Mouse (Mus musculus) urinary bladder, adult 18-20 months (tissue): ENCODE results near the gene Dhfr.
"Not testable (repeated sequence)": the region's sequence is repeated elsewhere in the genome, so short reads cannot be mapped to it uniquely, and the experiment has no call there.

Experiments used
- DNase-seq, 2 experiments: peaks; one replicate each; pipeline ENCODE4 v3.0.0; 2022; ENCODE audit warnings: low spot score in 2 of 2, mixed read lengths in 2 of 2

The Dhfr gene

GRCm38 (mm10) chr13:92354456-92355271, at the start of gene Dhfr, which contains the start of gene Msh3:
TSS of gene Dhfr (plus strand) at chr13:92354726.
TSS of gene Msh3 (minus strand) at chr13:92355003.
- peak; percentile 91 to 96 for DNase-seq

DNA sequence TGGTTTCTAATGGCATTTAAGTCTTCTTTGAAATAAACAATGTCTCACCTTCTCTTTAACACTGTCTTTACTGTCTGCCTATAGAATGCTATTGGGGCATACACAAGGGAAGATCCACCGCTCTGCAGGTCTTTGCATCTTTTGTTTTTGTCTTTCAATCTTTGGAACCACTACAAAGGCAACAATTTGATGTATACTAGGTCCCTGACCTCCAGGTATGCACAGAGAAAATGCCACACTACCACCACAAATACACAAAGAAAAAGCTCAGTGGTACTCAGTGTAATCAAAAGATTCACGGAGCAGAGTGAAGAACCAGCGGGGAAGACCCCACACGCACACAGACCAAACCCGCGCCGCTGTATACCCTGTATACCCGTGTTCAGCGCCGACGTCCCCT, 48.8 kb upstream of the Dhfr start, which contains the start of gene Gm20379:
TSS of gene Gm20379 (plus strand) at position 301 of the 400 bp plus-strand sequence.
- DNase-seq = no peak

DNA sequence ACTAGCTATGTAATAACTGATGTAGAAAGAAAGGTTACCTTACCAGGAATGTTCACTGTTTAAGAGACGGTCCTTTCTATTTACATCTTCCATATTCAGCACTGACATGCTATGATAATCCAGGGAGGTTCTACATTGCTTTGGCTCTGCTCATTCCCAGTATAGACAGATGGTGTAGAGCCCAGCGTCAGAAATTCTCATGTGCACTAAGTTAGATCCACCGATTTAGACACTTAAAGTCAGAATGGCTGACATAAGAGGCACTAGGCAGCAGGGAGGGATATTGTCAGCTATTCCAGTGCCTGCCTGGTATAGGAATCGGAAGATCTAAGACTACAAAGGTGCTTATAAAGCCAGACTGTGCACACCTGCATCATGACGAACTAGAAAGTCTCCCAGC, 39.9 kb upstream of the Dhfr start:
- no peak for DNase-seq

DNA sequence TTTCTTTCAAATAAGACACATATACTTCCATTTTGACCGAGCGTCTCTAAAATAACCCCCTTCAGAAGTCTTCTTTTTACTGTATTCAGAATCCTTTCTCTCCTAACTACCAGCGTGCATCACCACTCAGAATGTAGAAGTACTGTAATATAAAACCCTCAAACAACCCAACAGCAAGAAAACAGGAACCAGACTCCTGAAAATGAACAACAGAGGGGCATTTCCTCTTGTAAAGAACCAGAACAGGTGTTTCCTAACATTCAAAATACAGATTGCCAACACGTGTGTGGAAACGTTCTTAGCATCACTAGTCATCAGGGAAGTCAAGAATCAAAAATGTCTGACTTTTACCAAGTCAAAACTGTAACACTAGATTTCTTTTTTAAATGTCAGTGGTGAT, 33.8 kb upstream of the Dhfr start:
- no peak for DNase-seq

DNA sequence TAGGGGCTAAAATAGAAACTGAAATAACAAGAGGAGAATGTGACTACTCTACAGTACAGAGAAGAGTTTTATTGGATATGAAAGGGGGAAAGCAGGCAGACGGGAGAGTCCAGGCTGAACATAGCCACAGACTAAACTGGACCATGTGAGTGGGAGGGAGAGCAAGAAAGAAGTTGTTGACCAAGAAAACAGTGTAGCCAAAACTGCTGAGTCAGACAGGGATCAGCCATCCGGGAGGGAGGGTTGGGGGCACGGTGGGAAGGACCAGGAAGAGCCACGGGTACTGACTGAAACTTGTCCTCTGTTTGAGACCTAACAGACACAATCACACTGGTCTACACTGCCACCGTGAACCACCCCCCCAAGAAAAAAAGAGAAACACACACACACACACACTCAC, 28.5 kb upstream of the Dhfr start:
- DNase-seq = no peak

DNA sequence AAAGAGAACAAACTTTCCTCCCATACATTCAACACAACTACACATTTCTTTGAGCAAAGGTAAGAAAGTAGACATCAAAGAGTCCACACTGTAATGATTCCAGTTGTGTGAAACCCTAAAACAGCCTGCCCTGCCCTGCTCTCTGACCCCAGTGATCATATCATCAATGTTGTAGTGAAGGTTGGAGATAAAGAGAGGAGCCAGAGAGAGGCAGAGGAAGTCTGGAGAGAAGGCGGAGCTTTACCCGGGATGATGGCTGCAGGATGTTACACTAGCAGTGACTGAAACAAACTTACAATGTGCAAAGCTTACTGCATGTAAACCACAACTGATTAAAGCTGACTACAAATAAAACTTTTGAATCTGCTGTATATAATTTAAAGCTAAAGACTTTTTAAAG, 26.5 kb upstream of the Dhfr start:
- no peak for DNase-seq

- DNase-seq = no peak
These were observed 23.9 kb upstream of the Dhfr start for GRCm38 (mm10) chr13:92330621-92331020.

GRCm38 (mm10) chr13:92332103-92332879, 22.2 kb upstream of the Dhfr start:
- no peak for DNase-seq

- DNase-seq = no peak
These were observed 17.7 kb upstream of the Dhfr start for GRCm38 (mm10) chr13:92336857-92337256.

DNA sequence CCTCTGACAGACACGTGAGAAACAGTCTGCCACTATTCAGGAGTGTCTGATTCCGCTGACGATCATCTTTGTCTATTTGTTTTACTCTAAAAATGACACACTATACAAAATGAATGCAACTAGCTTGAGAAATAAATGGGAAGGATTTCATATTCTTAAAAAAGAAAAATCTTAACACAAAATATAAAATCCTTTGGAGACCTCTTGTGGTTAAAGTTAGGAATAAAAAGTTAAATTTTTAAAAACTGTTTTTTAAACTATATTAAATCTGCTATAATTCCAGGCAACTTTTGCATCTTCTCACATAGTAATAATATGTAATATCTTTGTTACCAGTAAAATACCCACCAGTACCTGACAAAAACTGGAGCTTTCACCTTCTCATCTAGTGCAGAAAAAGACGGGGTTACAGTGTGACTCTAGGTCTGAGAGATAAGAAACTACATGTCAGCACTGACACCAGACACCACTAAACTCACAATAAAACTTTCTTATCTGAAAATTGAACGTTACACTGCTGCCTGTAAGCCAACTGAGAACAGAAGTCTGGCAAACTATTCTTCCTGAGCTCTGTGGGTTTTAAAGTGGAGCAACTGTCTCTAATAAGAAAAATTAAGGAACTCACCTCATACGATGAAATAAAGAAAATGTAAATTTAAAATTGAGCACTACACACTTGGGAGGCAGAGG, 16.6 kb upstream of the Dhfr start:
- no peak for DNase-seq

DNA sequence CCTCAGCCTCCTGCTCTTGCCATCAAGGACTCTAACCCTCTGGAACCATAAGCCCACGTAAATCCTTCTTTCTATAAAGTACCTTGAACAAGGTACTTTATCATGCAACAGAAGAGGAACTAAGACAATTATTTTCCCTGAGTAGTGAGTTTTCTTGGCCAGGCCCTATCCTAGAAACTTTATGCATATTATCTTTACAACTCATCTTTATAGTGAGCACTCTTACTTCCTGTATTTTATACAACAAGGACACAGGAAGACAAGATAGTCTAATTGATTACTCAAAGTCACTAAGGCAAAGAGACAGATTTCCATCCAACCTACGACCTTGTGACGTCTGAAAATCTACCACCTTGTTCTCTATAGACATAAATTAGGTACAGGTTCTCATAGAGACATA, 14.7 kb upstream of the Dhfr start:
- no peak for DNase-seq

GRCm38 (mm10) chr13:92344033-92344432, 10.5 kb upstream of the Dhfr start:
- no peak for DNase-seq

DNA sequence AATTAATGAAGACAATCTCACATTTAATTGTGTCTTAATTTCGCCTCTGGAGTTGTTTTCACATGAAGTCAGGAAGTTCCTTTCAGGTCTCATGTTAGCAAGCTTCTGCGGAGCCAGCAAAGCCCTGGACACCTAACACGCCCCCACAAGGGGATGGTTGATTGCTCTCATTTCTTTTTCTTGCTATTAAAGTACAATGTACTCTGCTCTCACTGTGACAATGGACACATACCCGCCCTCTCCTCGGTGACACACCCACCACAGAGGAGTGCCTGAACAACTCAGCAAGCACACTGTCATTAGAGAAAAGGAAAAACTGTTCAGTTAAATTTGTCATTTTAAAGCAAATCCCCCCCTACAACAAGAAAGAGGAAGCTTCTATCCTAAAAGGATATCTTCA, 8.2 kb upstream of the Dhfr start:
- DNase-seq = no peak

DNA sequence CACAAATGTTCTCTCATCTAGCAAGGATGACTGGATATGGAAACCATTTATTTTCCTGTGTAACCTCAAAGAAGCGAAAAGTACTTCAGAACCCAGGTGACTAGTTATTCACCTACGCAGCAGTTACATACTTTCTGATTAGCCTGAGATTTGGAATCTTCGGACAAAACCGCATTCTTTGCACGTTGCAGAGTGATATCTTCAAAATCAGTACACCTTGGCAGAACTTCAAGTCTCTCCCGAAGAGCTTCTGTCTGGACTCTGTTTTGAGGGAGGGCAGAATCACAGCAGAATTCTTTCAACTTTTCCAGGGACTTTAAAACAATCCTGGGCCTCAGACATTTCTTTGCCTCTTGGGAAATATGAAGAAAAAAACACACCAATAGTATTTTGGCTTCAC, 3.4 kb upstream of the Dhfr start:
- no peak for DNase-seq

DNA sequence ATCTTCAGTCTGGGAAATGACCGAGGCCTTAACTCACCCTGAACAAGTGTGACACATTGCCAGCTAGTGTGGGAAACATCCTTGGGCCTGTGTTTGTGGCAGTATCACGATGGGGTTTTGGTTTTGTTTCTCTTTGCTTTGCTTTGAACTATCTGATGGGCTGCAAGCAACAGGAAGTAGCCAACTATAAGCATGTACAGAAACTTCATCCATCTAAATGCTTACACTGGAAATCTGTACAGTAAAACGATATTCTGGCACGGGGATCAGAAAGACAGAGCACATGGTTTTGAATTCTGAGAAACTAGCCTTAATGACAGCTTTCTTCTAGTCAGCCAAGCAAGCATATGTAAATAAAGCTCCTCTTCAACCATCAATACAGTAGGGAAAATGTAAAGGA, 570 bp upstream of the Dhfr start:
- DNase-seq = no peak

- no peak for DNase-seq
These were observed 732 bp downstream of the Dhfr start for GRCm38 (mm10) chr13:92355272-92355643.

DNA sequence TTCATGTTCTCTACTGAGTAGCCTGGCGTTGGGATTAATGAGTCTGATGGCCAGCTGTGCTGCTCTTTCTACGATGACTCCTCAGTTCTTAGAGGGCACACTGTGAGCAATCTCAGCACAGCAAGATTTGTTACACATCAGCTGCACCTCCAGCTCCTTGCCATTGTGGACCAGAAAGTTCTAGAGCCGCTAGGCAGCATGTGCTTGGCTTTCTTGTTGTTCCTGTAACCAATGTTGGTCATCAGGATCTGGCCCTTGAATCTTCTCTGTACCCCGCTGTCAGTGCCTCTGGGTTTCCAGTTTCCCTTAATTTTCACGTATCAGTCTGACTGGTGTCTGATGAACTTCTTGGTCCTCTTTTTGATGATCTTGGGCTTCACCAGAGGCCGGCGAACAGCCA, 1.9 kb downstream of the Dhfr start:
- DNase-seq = no peak

GRCm38 (mm10) chr13:92357644-92358043, 3.1 kb downstream of the Dhfr start:
- no peak for DNase-seq

- no peak for DNase-seq
These were observed 7.1 kb downstream of the Dhfr start for GRCm38 (mm10) chr13:92361609-92362008.

GRCm38 (mm10) chr13:92365312-92365711, 10.8 kb downstream of the Dhfr start:
- DNase-seq = no peak

- DNase-seq = no peak
These were observed 16.3 kb downstream of the Dhfr start for GRCm38 (mm10) chr13:92370811-92371210.

DNA sequence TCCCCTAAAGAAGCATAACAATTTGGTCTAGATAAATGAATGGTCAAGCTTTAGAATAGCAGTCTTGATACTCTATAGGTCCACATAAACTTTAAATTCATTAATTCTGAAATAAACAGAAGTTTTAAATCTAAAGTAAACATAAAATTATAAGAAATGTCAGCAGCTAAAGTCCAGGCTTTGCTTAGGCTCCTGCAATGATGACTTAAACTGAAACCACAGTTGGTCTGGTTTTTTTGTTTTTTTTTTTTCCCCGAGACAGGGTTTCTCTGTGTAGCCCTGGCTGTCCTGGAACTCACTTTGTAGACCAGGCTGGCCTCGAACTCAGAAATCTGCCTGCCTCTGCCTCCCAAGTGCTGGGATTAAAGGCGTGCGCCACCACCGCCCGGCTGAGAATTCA, 16.9 kb downstream of the Dhfr start:
- not testable (repeated sequence) for DNase-seq
